Mouse (Mus musculus): ENCODE results near the gene Pusl1.
A peak's percentile ranks its signal among the peaks of the same experiment; 100 is the strongest.

Pusl1 gene

DNA sequence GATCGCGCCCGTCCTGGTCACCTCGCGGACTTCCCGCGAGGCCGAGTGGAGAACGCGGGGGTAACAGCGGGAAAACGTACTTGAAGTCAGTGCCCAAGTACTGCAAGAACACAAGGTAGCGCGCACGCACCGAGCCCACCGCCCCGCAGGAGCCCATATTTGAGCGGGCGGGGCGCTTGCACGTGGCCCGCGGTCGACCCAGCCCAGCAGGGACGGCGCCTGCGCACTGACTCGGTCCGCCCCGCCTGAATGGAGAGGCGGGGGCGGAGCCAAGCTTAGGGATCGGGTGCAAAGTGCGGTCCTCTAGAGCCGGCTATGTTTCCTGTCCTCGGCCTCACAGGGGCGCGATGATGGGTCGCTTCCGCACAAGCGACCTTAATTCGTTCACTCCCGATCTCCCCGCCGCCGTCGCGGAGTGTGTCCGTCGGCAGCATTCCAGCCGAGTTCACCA, at the start of gene Pusl1, which contains the start of gene Acap3:
Pusl1 (minus strand) TSS at position 231 of the 451 bp plus-strand sequence.
Acap3 (plus strand) TSS at position 272 of the 451 bp plus-strand sequence.
- peak; percentile 93 for DNase-seq (ENCODE audit: low spot score)

DNA sequence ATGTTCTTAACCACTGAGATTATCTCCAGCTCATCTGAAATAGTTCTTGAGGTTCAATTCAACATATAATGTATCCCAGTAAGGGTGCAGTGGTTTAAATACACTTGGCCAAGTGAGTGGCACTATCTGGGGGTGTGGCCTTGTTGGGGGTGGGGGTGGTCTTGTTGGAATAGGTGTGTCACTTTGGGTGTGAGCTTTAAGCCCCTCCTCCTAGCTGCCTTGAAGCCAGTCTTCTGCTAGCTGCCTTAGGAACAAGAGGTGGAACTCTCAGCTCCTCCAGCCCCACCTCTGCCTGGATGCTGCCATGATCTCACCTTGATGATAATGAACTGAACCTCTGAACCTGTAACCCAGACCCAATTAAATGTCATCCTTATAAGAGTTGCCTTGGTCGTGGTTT, 40.5 kb upstream of the Pusl1 start:
- DNase-seq (ENCODE audit: low spot score): no peak

DNA sequence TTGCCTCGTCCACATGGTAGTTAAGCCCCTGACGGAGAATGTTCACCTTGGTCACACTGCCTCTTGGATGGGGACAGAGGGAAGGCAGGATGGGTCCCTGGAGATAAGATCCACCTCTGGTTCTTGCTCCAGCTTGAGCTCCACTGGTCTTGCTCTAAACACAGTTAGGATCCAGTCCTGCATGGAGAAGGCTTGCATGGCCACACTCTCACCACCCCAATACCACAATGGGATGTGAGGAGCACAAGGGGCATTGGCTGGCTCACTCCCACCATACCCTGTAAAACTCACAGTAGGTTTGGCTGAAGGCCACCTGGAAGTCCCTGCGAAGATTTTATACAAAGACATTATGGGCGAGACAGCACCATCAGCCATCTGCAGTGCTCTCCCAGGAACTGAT, 17.2 kb upstream of the Pusl1 start:
- no peak for DNase-seq (ENCODE audit: low spot score)

DNA sequence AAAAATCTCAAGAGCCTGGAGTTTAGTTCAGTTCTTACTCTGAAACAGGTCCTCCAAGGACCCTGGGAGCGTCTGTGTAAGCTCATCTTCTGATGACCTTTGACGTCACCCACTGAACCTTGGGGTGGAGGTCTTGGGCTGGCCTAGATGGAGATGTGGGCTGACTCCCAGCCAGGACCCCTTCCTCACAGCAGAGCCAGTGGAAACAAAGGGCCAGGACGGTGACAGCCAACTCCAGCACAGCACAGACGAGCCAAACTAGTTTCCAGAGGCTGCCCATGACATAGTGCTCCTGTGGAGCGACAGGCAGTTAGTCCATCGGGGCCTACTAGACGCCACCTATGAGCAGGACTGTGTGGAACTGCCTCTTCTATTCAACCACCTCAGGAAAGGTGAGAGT, 16.7 kb upstream of the Pusl1 start:
- DNase-seq (ENCODE audit: low spot score): no peak

DNA sequence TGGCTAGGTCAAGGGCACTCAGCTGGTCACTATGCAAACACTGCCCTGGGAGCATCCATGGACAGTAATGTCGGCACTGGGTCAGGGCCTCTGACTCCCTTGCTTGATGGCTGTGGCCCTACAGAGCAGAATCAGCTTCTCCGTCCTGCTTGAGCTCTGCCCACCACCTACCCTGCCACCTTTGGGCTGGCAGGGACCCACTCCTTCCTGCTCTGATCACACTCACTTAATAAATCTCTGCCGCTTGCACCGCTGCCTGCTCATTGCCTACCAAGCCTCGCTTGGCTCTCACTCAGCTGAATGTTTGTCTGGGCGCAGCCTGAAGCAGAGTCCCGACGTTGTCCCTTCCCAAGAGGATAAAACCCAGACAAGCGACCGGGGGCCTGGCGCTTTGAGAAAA, 15.4 kb upstream of the Pusl1 start:
- DNase-seq (ENCODE audit: low spot score): no peak

DNA sequence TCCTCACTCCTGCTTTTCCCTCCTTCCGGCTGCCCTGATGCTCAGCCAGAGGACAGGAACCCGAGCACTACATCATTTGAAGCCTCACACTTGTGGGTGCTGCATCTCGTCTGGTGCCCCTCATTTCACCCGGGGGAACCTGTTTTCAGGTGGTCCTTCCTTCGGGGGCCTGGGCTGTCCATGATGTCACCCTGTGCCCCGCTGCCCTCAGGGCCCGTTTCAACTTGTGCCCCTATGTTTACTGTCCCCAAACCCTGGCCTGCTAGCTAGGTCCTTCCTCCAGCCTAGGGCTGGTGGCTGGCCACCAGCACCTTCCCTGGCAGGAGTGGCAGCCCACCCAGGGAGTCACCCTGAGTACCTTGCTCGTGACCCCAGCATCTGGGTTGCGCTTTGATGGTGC, 14.5 kb upstream of the Pusl1 start:
- DNase-seq (ENCODE audit: low spot score): no peak

DNA sequence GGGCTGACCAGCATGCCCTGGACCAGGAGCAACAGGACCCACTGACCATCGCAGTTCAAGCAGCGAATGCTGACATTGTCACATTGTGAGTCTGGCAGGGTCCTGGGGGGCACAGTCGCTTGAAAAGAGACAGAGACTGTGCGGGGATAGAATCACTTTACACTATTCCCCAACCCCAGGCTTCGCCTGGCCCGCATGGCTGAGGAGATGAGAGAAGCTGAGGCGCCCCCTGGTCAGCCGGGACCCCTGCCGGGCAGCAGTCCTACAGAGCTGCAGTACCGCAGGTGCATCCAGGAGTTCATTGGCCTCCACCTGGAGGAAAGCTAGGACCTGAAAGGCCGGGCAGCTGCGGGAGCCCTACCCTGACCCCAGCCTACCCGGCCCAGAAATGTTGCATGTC, 14.1 kb upstream of the Pusl1 start:
- no peak for DNase-seq (ENCODE audit: low spot score)

DNA sequence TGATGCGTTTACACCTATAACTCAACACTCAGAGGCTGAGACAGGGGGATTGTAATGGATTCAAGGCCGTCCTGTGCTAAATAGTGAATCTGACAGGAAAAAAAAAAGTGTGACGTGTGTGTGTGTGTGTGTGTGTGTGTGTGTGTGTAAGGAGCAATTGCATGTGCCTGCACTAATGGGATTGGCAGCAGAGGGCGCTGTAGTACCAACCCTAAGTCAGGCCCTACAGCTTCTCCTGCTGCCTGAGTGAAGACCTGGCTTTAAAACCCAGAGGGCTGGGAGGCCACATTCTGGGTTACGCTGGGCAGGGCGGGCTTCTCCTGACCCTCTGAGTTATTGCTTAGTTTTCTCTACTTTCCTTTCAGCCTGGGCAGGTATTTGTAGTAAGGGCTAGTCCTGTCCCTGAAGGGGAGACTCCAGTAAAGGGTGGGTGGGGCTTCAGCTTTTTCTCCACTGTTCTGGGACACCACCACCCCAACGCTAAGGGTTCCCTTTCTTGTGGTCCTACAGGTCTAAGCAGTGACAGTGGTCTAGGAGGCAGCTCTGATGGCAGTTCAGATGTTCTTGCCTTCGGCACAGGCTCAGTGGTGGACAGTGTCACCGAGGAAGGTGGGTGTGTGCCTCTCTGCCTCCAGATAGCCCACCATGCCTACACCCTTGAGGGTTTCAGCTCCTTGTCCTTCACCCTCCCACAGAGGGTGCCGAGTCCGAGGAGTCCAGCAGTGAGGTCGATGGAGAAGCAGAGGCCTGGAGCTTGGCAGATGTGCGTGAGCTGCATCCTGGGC, 12.9 kb upstream of the Pusl1 start:
- no peak for DNase-seq (ENCODE audit: low spot score)

DNA sequence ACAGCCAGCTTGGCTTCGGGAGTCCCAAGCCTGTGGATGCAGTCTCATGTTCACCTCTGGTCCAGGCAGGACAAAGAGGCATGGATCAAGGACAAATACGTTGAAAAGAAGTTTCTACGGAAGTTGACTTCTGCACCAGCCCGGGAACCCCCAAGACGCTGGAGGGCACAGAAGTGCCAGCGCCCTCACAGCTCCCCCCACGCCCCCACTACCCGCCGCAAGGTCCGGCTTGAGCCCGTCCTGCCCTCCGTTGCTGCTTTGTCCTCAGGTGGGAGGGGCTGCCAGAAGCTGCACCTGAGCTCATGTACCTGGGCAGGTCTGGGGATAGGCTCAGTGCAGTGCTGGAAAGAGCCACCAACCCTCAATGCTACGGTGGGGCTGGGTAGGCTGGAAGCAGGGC, 11.7 kb upstream of the Pusl1 start:
- DNase-seq (ENCODE audit: low spot score): no peak

DNA sequence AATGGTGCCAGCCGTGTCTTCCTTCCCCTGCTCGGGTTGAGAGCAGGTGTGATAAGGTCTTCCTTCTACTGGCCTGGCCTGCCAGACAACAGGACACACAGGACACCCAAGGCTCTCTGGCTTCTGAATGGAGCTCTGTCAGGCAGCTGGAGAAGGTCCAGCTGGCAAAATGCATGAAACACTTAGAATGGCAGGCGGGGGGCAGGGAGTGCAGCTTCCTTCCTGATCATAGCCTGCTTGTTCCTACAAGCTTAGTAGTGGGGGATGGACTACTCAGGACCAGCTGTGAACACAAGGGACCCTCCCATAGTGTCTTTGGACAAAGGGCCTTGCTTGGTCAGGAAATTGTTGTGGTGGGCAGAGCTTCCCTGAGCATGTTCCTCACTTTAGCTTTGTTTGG, 9.6 kb upstream of the Pusl1 start:
- DNase-seq (ENCODE audit: low spot score): no peak

DNA sequence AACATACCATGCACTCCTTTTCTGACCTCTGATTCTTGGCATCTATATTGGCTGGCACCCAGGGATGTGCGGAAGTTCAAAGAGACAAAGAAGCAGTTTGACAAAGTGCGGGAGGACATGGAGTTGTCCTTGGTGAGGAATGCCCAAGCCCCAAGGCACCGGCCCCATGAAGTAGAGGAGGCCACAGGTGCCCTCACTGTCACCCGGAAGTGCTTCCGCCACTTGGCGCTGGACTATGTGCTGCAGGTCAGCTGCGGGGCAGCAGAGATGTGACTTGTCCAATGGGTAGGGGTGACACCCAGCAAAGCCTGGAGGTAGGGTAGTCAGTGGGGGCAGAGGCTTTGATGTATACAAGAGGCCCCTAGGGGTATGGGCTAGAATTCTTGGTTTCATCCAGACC, 7.8 kb upstream of the Pusl1 start:
- DNase-seq (ENCODE audit: low spot score): no peak

DNA sequence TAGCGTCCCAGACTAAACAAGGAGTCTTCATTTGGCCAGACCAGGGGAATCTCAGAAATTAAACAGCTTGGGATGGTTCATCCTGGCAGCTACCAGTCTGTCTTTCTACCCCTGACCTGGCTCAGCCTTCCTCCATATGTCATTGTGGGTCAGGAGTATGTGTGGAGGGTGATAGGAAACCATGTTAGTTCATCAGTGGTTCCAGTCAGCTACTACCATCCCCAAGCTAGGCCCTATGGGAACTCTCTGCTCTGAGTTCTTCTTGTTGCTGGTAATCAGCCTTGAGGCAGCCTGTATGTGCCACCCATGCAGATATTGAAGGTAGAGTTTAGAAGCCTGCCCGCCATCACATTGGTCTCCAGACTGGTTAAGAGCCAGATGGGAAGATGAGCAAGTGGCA, 6.7 kb upstream of the Pusl1 start:
- DNase-seq (ENCODE audit: low spot score): no peak

DNA sequence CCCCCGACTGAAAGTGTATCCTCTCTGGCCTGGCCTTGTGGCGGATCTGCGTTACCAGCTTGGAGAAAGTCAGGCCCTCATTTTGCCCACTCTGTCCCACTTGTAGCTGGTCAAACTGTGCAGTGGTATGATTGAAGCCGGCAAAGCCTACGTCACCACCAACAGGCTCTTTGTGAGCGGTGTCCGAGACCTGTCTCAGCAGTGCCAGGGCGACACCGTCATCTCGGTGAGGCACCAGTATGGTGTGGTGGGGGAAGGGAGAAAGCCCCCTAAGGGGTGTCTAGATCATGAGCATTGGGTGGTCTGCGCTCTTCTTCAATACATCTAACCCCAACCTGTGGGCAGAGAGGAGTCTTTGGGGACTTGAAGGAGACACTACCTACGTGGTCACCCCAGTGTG, 4.9 kb upstream of the Pusl1 start:
- no peak for DNase-seq (ENCODE audit: low spot score)

DNA sequence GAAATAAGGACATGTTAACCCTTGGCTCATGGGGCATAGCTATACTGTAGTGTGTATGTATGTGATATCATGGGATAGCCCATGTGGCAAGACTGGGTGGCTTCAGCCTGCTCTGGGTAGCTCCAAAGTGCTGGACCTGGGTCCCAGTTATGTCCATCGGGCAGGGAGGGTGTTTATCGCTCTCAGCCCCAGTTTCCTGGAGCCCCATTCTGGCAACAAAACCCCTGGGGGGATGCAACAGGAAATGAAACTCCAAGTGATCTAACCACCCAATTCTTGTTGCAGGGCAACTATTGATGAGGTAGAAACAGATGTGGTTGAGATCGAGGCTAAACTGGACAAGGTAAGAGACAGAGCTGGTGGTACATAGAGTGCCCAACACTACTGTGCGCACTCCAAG, 4.2 kb upstream of the Pusl1 start:
- no peak for DNase-seq (ENCODE audit: low spot score)

DNA sequence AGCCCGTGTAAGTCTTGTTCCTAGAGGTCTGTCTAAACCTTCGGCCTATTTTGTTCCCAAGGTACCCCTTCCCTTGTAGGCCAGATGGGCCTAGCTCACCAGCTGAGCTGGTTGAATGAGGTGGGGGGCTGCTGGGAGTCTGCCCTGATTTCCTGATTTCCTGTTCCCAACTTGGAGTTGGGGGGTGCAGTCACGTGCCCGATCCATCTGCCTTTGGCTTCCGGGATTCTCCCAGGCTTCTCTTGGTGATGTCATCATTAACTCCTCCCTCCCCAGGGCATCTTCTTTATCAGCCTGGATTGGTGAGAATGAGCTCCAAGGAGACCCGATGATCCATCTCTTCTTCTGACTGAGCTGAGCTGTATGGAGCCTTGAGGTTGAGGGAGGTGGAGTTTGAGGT, 3.6 kb upstream of the Pusl1 start:
- no peak for DNase-seq (ENCODE audit: low spot score)

DNA sequence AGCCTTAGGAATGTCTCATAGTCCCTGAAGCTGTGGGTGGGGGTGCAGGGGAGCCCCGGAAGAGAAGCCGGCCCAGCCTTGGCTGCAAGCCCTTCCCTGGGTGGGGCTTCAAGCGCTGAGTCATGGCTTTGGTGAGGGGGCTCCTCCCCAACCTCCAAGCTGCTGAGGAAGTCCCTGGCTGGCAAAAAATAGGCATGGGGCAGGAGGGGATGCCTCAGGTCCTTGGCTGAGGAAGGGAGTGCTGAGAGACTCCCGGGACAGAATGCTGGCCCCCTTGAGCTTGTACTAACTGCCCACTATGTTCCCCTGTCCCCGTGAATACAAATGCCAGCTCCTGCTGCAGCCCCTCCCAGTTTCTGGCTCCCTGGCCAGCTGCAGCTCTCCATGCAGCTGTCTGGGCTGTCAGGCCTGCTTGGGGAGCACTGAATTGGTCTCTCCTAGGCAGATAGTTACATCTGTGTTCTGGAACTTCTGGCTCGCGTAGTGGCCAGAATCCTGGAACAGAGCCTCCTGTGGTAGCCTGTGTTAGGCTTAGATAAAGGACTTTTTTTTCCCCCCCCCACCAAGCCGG, 2.8 kb upstream of the Pusl1 start:
- peak; percentile 65 for DNase-seq (ENCODE audit: low spot score)

DNA sequence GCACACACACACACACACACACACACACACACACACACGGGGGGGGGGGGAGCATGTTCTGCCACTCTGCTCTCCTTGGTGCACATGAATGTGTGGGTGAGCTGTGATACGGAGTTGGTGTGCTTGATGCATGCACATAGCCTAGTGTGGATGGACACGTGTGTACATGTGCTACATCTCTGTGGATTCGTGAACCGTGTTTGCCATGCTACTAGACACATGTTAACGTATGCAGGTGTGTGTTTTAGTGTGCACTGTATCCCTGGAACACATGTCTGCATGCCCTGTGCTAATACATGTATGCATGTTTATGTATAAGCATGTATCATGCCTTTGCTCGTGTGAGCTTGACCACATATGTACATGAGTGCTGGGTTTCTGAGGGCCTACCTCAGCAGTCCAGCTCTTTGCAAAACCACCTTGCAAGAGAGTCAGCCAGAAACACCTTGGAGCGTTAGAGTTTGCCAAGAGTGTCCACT, 1.7 kb upstream of the Pusl1 start:
- no peak for DNase-seq (ENCODE audit: low spot score)

DNA sequence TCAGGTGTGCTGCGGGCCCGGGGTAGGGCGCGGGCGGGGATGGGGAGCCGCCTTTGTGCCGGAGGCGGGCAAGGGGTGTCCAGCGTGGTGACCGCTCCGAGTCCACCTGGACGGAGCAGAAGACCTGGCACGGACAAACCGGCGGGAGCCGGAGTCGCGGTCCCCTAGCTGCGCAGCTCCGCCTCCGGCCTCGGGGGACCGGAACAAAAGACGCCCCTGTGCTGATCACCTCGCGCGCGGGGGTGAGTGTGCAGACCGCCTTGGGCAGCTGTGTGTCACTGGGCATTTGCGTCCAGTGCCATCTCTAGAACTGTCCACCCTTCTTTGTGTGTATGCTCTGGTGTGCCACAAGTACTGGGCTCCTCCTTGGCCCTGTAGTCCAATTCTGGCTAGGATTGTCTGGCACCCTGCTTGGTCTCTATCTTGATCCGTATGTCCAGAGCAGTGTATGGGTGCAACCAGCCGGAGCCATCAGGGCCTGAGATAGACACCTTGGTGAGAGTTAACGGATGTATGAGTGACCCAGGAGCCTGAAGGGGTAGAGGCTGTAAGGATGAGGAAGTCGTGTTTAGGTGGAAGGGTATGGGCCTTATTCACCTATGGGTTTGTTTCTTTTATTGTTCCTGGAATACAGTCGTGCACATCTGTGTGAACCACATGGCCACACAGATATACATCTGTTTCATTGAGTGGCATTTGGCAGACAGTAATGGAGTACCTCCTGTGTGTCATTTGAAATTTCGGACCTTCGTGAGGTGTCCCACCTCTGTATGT, 1.0 kb upstream of the Pusl1 start:
- DNase-seq (ENCODE audit: low spot score): peak; percentile 49

DNA sequence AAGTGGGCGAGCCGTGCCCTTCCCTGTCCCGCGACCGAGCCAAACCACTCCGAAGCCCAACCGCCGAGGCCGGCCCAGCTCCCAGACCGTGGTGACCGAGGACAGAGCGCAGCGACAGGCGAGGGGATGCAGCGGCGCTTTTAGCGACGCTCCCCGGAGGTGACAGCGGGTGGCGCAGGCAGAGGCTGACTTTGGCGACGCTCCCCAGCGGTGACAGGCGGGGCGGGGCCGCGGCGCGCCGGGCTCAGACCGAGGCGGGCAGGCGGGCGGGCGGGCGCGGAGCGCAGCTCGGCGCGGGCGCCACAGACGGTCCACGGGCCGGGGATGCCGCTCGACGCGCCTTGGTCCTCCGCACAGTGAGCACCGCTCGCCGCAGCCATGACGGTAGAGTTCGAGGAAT, 436 bp upstream of the Pusl1 start:
- DNase-seq (ENCODE audit: low spot score): peak; percentile 76

DNA sequence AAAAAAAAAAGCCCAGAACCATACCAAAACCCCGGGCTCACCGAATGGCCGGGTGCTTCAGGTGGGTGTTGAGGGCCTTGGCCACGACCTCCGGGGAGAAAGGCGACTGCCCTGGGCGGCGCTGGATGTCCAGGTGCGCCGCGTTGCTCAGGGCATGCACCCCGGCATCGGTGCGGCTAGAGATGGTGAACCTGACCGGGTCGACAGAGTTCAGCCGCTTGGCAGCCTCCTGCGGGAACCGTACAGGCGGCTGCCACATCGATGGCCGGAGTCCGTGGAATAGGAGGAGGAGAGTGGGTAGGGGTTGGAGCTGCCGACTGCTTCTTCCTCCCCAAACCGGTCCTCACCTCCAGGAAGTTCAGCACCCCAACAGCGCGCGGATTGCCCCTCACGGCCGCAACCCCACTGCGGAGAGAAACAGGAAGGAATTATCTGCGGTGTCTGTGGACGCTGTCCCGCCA, 540 bp downstream of the Pusl1 start:
- no peak for DNase-seq (ENCODE audit: low spot score)

DNA sequence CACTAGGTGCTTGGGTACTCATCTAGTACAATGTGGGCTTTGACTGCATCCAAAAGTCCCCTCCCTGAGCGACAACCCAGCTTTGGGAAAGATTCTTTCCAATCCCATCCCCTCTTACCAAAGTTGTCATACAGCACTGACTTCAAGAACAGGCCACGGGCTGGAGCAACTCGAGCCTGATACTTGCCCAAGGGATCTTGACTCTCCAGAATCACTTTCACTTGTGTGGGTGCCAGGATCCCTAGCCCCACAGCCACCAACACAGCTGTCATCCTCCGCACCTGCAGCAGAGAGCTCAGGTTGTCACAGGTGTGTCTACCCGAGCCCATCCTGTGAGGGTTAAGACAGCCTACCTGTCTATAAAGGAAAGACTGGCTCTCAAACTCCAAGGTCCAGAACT, 2.3 kb downstream of the Pusl1 start:
- DNase-seq (ENCODE audit: low spot score): no peak

DNA sequence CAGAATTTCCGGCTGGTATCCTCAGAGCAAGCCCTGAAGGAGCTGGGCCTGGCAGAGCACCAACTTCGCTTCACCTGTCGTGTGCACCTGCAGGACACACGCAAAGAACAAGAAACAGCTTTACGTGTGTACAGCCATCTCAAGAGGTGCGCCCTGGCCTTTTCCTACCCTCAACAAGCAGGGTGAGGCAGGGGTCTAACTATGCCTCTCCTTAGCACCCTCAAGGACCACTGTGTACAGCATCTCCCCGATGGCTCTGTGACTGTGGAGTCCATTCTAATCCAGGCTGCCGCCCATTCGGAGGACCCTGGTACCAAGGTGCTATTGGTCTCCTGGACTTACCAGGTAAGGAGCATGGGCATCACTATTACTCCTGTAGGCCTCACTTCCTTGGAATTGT, 3.4 kb downstream of the Pusl1 start:
- DNase-seq (ENCODE audit: low spot score): no peak

DNA sequence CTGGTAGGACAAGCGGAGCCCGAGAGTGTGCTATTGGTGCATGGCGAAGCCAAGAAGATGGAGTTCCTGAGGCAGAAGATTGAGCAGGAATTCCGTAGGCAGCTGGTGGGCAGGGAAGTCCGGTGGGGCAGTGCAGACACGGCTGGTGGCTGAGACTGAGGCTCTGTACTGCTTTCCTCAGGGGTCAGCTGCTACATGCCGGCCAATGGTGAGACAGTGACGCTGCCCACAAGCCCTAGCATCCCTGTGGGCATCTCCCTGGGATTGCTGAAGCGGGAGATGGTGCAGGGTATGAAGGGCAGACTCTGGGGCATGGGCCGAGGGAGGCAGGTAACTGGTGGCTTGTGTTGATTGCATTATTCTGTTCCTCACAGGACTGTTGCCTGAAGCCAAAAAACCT, 3.9 kb downstream of the Pusl1 start:
- no peak for DNase-seq (ENCODE audit: low spot score)

All from c-Kit-positive CD71-positive TER-119-positive erythroid progenitor cells, embryonic 14.5 days (primary cell).